Mouse (Mus musculus): ENCODE data around the gene Ccdc167.

Ccdc167 gene

GRCm38 (mm10) chr17:29686771-29687170, 30.1 kb downstream of the Ccdc167 start:
- CTCF ChIA-PET, result no interaction called here

- CTCF ChIA-PET, result no interaction called here
Observed at GRCm38 (mm10) chr17:29684275-29684674, 32.6 kb downstream of the Ccdc167 start.

- CTCF ChIA-PET, result no interaction called here
Observed at GRCm38 (mm10) chr17:29683127-29683526, 33.7 kb downstream of the Ccdc167 start.

- CTCF ChIA-PET, result no interaction called here
Observed at GRCm38 (mm10) chr17:29682261-29682660, 34.6 kb downstream of the Ccdc167 start.

- CTCF ChIA-PET, result no interaction called here
Observed at GRCm38 (mm10) chr17:29681669-29682068, 35.2 kb downstream of the Ccdc167 start.

- CTCF ChIA-PET, result no interaction called here
Observed at GRCm38 (mm10) chr17:29680921-29681320, 35.9 kb downstream of the Ccdc167 start.

GRCm38 (mm10) chr17:29680174-29680573, 36.7 kb downstream of the Ccdc167 start:
- CTCF ChIA-PET, result interaction anchor here (0.6 kb wide), 1 partner anchor 206 kb away, joined by 4 read pairs; no protein-coding TSS in a partner anchor

GRCm38 (mm10) chr17:29679038-29679767, 37.6 kb downstream of the Ccdc167 start:
- CTCF ChIA-PET, result no interaction called here

GRCm38 (mm10) chr17:29678526-29678925, 38.3 kb downstream of the Ccdc167 start:
- CTCF ChIA-PET, result no interaction called here

- CTCF ChIA-PET, result no interaction called here
Observed at GRCm38 (mm10) chr17:29673325-29673724, 43.5 kb downstream of the Ccdc167 start.

GRCm38 (mm10) chr17:29671021-29671420, 45.8 kb downstream of the Ccdc167 start:
- CTCF ChIA-PET, result interaction anchor here (0.7 kb wide), 1 partner anchor 932 kb away, joined by 3 read pairs; no protein-coding TSS in a partner anchor

- CTCF ChIA-PET, result interaction anchor here (0.6 kb wide), 1 partner anchor 214 kb away, joined by 7 read pairs; no protein-coding TSS in a partner anchor
Observed at GRCm38 (mm10) chr17:29669936-29670335, 46.9 kb downstream of the Ccdc167 start.

GRCm38 (mm10) chr17:29669030-29669429, 47.8 kb downstream of the Ccdc167 start:
- CTCF ChIA-PET, result interaction anchor here (0.6 kb wide), 1 partner anchor 215 kb away, joined by 7 read pairs; no protein-coding TSS in a partner anchor

- CTCF ChIA-PET, result no interaction called here
Observed at GRCm38 (mm10) chr17:29668051-29668986, 48.5 kb downstream of the Ccdc167 start.

- CTCF ChIA-PET, result no interaction called here
Observed at GRCm38 (mm10) chr17:29662145-29662544, 54.7 kb downstream of the Ccdc167 start.

GRCm38 (mm10) chr17:29660762-29661391, 56.0 kb downstream of the Ccdc167 start:
- CTCF ChIA-PET, result no interaction called here

- CTCF ChIA-PET, result no interaction called here
Observed at GRCm38 (mm10) chr17:29660076-29660761, 56.6 kb downstream of the Ccdc167 start, which contains the start of gene Cmtr1. TSS of gene Cmtr1 (plus strand) at chr17:29660595.

GRCm38 (mm10) chr17:29658249-29658648, 58.6 kb downstream of the Ccdc167 start:
- CTCF ChIA-PET, result interaction anchor here (0.6 kb wide), 1 partner anchor 32 kb away, joined by 7 read pairs; no protein-coding TSS in a partner anchor

GRCm38 (mm10) chr17:29642219-29642618, 74.6 kb downstream of the Ccdc167 start:
- CTCF ChIA-PET, result interaction anchor here (0.6 kb wide), 1 partner anchor 383 kb away, joined by 4 read pairs; no protein-coding TSS in a partner anchor

GRCm38 (mm10) chr17:29640971-29641370, 75.9 kb downstream of the Ccdc167 start:
- CTCF ChIA-PET, result no interaction called here

- CTCF ChIA-PET, result interaction anchor here (0.6 kb wide), 1 partner anchor 1897 kb away, joined by 3 read pairs; no protein-coding TSS in a partner anchor
Observed at GRCm38 (mm10) chr17:29637895-29638294, 78.9 kb downstream of the Ccdc167 start.

All from spleen, embryonic (tissue).